Mouse (Mus musculus): Measurements from ENCODE around the gene Phc3.

- no peak for TF ChIP-seq CTCF (IDR thresholded peaks at IDR 0.05; ENCODE audit: low read depth)
- no peak for TF ChIP-seq EP300 (IDR thresholded peaks at IDR 0.05; ENCODE audit: low read depth)
Observed at GRCm38 (mm10) chr3:30956327-30956726, 12.9 kb downstream of the Phc3 start.

Data from liver, embryonic 14.5 days (tissue).